Mouse (Mus musculus): ENCODE results near the gene Nt5c.
A peak's percentile ranks its signal among the peaks of the same experiment; 100 is the strongest.
"Not testable (repeated sequence)": the region's sequence is repeated elsewhere in the genome, so short reads cannot be mapped to it uniquely, and the experiment has no call there.

The Nt5c gene

DNA sequence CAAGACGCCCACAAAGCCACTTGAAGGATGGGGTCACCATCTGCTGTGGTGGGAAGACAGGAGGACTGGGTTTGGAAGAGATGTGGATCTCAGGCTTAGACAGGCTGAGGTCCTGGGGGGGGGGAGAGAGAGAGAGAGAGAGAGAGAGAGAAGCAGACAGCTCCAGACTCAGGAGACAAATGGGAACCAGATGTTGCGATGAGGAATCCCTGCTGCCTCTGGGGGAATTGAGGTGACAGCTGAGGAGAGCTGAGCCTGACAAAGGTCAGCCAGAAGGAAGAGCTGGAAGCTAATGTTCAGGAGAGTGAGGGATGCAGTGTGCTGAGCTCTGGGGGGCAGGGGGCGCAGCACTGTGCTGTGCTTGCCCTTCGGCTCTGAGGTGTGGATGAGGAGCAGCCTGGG lies 24.4 kb downstream of the Nt5c start:
- DNase-seq (ENCODE audit: low spot score) = no peak

DNA sequence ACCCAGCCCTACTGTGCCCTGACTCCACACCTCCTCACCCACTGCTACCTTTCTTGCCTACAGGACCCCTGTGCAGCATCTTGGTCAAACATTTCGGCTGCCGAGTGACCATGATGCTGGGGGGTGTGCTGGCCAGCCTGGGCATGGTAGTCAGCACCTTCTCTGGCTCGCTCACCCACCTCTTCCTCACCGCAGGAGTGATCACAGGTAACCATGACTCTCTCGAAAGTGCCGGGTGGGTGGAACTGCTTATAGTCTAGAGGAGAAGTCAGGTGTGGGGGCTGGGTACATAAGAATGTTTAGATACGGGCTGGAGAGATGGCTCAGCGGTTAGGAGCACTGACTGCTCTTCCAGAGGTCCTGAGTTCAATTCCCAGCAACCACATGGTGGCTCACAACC lies 26.8 kb downstream of the Nt5c start:
- DNase-seq (ENCODE audit: low spot score) = no peak

DNA sequence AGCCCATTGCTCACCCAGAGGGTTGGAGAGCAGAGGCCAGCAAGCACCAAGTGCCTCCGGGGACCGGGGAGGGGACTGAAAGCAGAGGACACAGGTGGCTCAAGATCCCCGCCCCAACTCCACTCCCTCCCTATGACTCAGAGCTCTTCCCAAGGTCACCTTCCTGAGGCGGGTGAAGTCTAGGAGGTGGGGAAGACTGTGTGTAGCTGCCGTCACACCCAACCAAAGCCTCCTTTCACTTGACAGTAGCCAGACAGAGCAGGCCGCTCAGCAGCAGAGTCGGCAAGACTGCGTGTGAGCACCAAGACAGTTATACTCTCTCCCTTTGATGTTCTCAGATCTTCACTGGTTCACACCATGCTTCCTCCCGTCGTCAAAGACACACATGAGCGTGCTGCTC lies 28.3 kb downstream of the Nt5c start:
- DNase-seq (ENCODE audit: low spot score) = peak; percentile 24

DNA sequence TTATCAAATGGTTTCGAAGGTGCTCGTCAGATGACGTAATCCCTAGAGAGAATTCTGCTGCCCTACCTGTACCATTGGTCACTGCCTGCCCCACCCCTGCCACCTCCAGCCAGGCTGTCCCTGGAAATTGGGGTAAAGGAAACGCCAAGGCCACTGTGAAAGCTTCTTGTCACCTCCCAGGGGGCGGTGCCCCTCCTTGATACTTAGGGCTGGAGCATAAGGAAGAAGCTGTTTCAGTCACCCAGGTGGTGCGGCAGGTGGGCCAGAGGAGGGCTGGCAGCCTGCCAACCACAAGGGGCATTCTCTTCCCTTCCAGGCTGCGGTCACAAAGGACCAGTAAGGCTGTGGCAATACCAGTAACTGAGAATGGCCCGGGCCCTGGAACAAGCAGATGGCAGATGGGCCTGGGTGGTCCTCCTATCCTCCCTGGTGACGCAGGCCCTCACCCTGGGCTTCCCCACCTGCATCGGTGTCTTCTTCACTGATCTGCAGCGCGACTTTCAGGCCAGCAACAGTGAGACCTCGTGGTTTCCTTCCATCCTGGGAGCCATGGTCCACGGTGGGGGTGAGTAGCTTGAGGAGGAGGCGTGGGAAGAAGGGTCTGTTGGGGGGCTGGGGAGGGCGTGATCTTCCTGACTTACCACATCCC lies 29.3 kb downstream of the Nt5c start, which contains the start of gene Slc16a5:
Slc16a5 (plus strand) TSS at position 232 of the 649 bp plus-strand sequence.
- DNase-seq (ENCODE audit: low spot score) = no peak

- no peak for DNase-seq (ENCODE audit: low spot score)
These were observed 29.8 kb downstream of the Nt5c start for GRCm38 (mm10) chr11:115461846-115462242.

GRCm38 (mm10) chr11:115460976-115461375 lies 30.7 kb downstream of the Nt5c start:
- DNase-seq (ENCODE audit: low spot score) = no peak

GRCm38 (mm10) chr11:115457405-115457804 lies 34.3 kb downstream of the Nt5c start:
- DNase-seq (ENCODE audit: low spot score) = peak; percentile 37

DNA sequence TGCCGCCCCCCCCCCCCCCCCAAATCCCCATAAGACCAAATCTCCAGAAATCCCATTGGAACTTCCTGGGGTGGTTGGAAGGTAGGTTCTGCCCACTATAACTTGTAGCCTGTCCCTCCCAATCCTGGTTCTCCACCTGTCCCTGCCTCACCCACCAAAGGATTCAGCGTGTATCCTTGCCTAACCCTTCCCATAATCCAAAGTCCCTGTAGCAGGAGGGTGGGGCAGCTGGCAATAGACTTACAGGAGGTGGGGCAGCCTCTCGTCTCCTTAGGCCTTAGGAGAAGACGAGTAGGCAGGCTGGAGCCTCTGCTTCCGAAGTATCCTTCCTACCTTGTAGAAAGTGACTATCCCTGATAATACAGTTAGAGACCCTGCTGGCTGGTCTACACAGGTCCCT lies 35.5 kb downstream of the Nt5c start:
- DNase-seq (ENCODE audit: low spot score) = no peak

DNA sequence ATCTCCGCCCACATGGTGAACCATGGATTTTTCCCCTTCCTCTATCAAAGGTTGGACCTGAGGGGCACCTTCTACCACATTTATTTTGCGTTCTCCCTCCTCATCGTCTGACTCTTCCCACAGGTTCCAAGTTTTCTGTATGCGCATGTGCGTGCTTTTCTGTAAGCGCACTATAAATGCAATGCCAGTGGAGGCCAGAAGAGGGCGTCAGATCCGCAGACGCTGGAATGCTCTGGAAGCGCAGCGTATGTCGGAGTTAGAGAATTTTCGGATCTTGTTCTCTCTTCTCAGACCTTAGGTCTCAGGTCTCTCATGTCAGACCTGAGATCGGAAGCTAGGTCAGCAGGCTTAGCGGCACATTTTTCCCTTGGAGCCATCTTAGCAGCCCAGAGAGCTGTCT lies 36.0 kb downstream of the Nt5c start:
- no peak for DNase-seq (ENCODE audit: low spot score)

- not testable (repeated sequence) for DNase-seq (ENCODE audit: low spot score)
These were observed 36.8 kb downstream of the Nt5c start for GRCm38 (mm10) chr11:115454822-115455221.

GRCm38 (mm10) chr11:115453306-115453705 lies 38.4 kb downstream of the Nt5c start:
- DNase-seq (ENCODE audit: low spot score) = no peak

- DNase-seq (ENCODE audit: low spot score) = peak; percentile 42
These were observed 39.3 kb downstream of the Nt5c start for GRCm38 (mm10) chr11:115452281-115452860.

DNA sequence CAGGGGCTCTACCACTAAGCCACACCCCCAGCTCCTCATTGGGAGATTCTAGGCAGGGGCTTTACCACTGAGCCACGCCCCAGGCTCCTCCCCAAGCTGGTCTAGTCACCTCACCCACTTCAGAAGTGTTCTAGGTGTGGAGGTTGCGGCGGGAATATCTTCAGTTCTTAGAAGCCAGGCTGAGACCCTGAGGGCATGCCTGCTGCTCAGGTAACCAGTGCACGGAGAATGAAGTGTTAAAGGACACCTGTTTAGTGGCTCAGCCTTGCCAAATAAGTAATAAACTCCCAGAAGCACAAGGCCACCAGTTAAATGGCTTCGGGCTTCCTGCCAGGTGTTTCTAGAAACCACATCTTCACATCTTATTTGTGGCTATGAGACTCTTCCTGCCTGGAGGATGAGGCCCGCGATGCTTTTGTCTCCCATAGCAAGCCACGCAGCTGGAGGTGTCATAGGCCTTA lies 39.9 kb downstream of the Nt5c start:
- peak; percentile 24 for DNase-seq (ENCODE audit: low spot score)

- no peak for DNase-seq (ENCODE audit: low spot score)
These were observed 41.5 kb downstream of the Nt5c start for GRCm38 (mm10) chr11:115450176-115450575.

DNA sequence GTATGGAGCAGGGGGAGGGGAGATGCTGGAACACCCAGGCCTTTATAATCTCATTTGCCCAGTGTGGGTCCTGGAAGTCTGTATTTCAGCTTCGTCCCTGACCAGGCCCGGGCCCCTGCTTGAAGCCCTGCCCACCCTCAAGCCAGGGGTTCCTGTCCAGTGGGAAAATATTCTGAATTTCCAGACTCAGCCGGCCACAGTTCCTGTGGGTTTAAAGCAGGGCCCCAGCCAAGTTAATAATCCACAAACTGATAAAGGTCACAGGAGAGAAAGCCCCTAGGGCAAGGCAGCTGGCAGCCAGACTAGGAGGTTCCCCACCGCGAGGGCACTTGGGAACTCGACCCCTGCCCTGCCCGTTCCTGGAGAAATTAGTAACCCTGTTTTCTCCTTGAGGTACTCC lies 42.7 kb downstream of the Nt5c start:
- DNase-seq (ENCODE audit: low spot score) = no peak

GRCm38 (mm10) chr11:115448075-115448474 lies 43.6 kb downstream of the Nt5c start:
- no peak for DNase-seq (ENCODE audit: low spot score)

- no peak for DNase-seq (ENCODE audit: low spot score)
These were observed 44.3 kb downstream of the Nt5c start for GRCm38 (mm10) chr11:115447321-115447885.

DNA sequence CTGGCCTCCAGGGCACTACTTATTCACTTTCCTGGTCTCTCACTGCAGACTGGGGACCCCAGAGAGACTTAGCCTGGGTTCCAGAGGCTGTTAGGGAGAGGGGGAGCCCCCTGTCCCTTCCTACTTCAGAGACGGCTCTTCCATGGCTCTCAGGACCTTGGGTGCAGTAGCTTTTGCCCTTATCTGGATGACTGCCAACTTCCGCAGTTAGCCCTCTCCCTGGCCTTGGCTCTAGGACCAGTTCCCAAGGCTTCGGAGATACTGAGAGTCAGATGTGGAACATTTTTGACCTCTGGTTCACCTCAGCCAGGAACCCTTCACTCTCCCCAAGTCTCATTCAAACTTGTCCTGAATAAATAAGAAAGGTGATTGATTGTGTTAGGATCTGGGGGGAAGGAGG lies 44.8 kb downstream of the Nt5c start:
- DNase-seq (ENCODE audit: low spot score) = no peak

- DNase-seq (ENCODE audit: low spot score) = no peak
These were observed 50.2 kb downstream of the Nt5c start for GRCm38 (mm10) chr11:115441417-115441816.
